Mouse (Mus musculus) heart, postnatal 0 days (tissue): Measurements from ENCODE around the gene Hgfac.

ENCODE experiments used
- CTCF ChIP-seq: IDR thresholded peaks from 2 replicates; pipeline ENCODE4 v1.5.1; 2016; ENCODE audit warnings: antibody characterized with exemption, control low read depth, low read depth
- EP300 ChIP-seq: IDR thresholded peaks from 2 replicates; pipeline ENCODE4 v1.6.1; 2016; ENCODE audit warnings: antibody characterized with exemption, low read depth

DNA sequence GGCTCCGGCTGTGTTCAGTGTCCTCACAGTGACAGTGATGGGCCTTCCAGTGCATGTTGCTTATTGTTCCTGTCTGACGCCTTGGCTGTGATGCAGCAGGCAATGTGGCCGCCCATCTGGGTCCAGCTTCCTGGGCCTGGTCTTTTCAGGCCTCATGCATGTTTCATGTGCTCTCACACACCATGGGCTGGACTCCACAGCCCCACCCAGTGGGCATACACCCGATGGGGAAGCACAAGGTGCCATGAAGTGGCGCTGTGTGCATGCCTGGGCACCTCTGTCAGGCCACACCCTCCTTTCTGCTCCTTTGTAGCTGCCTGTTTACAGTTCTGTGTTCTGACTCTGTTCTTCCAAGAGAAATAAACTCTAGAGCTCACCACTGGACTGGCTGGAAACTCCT is 8.2 kb upstream of the Hgfac start:
- no peak for TF ChIP-seq EP300
- peak; percentile 36 for TF ChIP-seq CTCF
